Mouse (Mus musculus) inflammation-experienced regulatory T-cells, adult 6 months (primary cell): Measurements from ENCODE around the gene Prr29. TPM values are rescaled to one million over a fixed set of nuclear protein-coding genes. Genes with fewer than 3 reads are reported as not detected.
"Not testable (repeated sequence)": the region's sequence is repeated elsewhere in the genome, so short reads cannot be mapped to it uniquely, and the experiment has no call there.

Source experiments
- ATAC-seq: one replicate; pipeline ENCODE4 v1.8.0; 2017
- polyA plus RNA-seq, 3 experiments: library from polyadenylated mRNA; unstranded; fragments of 100-300 nt; shearing (Covaris generic); gene quantifications; one replicate each; pipeline ENCODE4 v1.2.1; 2017

The Prr29 gene
- polyA plus RNA-seq, 3 experiments from 2014 or later: 0.87 to 2.5 (median 2.3) TPM

GRCm38 (mm10) chr11:106355382-106356128, 9.7 kb upstream of the Prr29 start:
- no peak for ATAC-seq

- ATAC-seq: no peak
Measured at GRCm38 (mm10) chr11:106359350-106359749, 5.9 kb upstream of the Prr29 start.

GRCm38 (mm10) chr11:106364712-106365111, 560 bp upstream of the Prr29 start:
- no peak for ATAC-seq

GRCm38 (mm10) chr11:106366316-106366715, 1.0 kb downstream of the Prr29 start:
- ATAC-seq: no peak

- no peak for ATAC-seq
Measured at GRCm38 (mm10) chr11:106373998-106374397, 8.7 kb downstream of the Prr29 start.

GRCm38 (mm10) chr11:106374559-106374958, 9.3 kb downstream of the Prr29 start:
- ATAC-seq: peak; percentile 52

GRCm38 (mm10) chr11:106374979-106375378, 9.7 kb downstream of the Prr29 start:
- no peak for ATAC-seq

GRCm38 (mm10) chr11:106381011-106381410, 15.7 kb downstream of the Prr29 start:
- ATAC-seq: no peak

- ATAC-seq: no peak
Measured at GRCm38 (mm10) chr11:106381883-106382282, 16.6 kb downstream of the Prr29 start.

- ATAC-seq: no peak
Measured at GRCm38 (mm10) chr11:106382424-106382823, 17.2 kb downstream of the Prr29 start.

- ATAC-seq: no peak
Measured at GRCm38 (mm10) chr11:106383051-106383790, 17.9 kb downstream of the Prr29 start.

- no peak for ATAC-seq
Measured at GRCm38 (mm10) chr11:106386409-106386808, 21.1 kb downstream of the Prr29 start.

- ATAC-seq: peak; percentile 61
Measured at GRCm38 (mm10) chr11:106387020-106387419, 21.7 kb downstream of the Prr29 start.

- peak; percentile 85 for ATAC-seq
Measured at GRCm38 (mm10) chr11:106387791-106388216, 22.5 kb downstream of the Prr29 start, which contains the start of gene Icam2. Gene Icam2, minus strand, starts transcription at chr11:106388075.

GRCm38 (mm10) chr11:106389611-106390010, 24.3 kb downstream of the Prr29 start:
- no peak for ATAC-seq

GRCm38 (mm10) chr11:106390757-106391156, 25.5 kb downstream of the Prr29 start:
- ATAC-seq: no peak

GRCm38 (mm10) chr11:106391546-106392188, 26.4 kb downstream of the Prr29 start:
- no peak for ATAC-seq

GRCm38 (mm10) chr11:106392597-106393330, 27.5 kb downstream of the Prr29 start:
- ATAC-seq: no peak

GRCm38 (mm10) chr11:106393331-106393616, 28.0 kb downstream of the Prr29 start:
- ATAC-seq: no peak

- not testable (repeated sequence) for ATAC-seq
Measured at GRCm38 (mm10) chr11:106394055-106394454, 28.8 kb downstream of the Prr29 start.

GRCm38 (mm10) chr11:106397656-106398055, 32.4 kb downstream of the Prr29 start:
- ATAC-seq: no peak

- no peak for ATAC-seq
Measured at GRCm38 (mm10) chr11:106398481-106398880, 33.2 kb downstream of the Prr29 start.

- ATAC-seq: no peak
Measured at GRCm38 (mm10) chr11:106410011-106410410, 44.7 kb downstream of the Prr29 start.
